Mouse (Mus musculus): ENCODE measurements around the gene Ick. TPM values are rescaled to one million over a fixed set of nuclear protein-coding genes. Genes with fewer than 3 reads are reported as not detected.
A peak's percentile ranks its signal among the peaks of the same experiment; 100 is the strongest.

The Ick gene
- total RNA-seq, 1 experiment from 2014 or later: 20.2 TPM

DNA sequence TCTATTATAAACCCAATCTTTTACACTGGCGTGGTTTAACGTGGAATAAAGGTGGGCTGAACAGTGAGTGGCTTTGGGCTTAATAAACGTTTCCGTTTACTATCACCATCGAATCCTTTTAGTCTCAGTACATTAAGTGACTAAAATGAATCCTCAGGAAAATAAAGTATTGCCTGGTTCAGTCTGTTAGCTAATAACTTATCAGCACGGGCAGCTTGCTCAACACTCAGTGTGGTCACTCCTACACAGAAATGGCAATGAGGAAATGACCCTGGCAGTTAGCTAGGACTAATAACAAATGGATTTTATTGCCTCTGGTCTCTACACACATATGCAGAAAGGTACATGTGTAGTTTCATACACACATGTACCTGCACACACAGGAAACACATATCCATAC, 4.0 kb upstream of the Ick start:
- DNase-seq: peak; percentile 61

DNA sequence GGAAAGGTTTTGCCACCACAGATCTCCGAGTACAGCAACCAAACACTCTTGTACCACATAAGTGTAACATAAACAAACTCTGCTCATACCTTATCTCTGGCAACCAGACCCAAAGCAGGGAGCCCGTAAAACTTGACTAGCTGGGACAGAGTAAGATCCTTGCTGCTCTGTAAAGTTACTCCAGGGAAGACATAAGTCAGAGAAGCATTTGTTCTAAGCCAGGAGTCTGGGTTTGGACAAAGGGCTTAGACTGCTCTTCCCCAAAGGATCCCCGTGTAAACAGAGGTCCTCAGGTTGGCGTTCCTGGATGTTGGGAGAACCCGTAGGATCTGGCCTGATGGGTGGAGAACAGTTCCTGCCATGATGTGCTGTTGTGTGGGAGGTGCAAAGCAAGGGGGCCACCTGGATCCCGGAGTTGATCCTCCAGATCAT, 3.5 kb upstream of the Ick start:
- DNase-seq: no peak

DNA sequence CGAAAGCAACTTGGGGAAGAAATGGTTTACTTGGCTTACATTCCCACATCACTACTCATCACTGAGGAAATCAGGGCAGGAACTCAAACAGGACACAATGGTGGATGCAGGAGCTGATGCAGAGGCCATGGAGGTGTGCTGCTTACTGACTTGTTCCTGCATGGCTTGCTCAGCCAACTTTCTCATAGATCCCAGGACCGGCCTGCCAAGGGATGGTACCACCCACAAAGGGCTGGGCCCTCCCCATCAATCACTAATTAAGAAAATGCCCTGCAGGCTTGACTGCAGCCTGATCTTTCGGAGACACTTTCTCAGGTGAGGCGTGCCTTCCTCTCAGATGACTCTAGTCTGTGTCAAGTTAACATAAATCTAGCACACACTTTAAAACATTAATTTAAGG, 2.2 kb upstream of the Ick start:
- no peak for DNase-seq

DNA sequence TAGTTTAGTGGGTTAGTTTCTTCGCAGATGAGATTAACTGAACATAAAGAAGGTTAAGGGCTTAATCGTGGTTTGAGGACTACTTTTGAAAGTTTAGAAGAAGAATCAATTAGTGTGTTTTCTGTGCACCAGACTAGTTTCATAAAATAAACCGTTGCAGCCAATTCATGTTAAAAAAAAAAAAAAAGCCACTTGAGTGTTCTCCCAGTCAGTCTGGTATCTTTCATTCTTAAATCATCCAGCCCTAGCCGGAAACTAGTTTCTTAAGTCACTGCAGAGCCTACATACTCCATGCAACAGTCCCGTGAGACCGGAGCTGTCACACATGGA, 1.4 kb upstream of the Ick start:
- DNase-seq: no peak

DNA sequence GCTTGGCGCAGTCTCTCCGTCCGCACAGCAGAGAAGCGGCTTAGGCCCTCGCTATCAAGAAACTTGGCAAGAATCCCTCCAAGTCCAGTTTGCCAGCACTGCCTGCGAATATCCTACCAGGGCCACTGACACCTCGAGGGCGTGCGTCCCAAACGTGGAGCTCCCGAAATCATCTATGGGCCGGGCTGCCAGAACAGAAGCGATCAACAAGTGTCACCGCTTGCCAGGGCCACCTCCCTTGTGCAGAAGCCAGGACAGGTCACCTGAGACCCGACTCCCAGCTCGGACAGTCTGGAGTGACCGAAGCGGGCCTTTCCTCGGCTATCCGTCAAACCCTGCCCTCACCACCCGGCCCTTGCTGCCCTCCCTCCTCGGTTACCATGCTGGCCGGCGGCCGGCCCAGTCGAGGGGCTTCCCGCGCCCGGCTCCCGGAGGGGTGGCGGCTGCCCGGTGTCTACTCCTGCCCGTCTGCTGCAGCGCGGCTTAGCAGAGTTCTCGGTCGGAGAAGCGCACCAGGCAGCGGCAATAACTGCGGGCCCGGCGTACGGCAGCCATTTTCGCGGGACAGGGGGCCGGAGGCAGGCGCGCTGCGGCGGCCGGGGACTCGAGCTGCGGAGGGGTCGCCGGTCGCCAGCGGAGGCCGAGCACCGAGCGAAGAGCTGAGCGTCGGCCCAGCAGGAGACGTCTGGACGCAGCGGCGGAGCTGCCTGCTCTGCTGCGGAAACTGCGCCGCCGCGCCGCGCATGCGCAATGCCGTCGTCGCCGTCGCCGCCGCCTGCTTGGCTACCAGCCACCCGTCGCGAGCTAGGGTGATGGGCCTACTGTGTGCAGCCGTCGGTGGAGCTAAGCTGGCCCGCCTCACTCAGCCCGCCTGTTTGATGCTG, 838 bp upstream of the Ick start:
- DNase-seq: peak; percentile 87

DNA sequence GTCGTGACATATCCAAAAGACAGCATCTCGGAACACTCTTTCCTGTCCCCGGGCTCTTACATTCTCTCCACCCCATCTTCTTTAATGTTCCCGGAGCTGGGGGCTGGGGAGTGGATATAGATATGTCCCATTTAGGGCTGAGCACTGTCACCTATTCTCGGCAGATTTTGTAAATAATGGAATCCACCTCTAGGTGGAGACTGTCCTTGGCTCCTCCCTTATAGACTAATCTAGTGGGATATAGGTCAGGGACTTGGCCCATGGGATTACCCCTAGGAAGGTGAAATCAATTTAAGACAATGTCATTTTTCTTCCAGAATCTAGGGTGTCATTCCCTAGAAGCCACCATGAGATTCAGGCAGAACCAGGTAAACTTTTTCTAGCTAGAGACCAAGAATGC, 664 bp downstream of the Ick start:
- DNase-seq: no peak

DNA sequence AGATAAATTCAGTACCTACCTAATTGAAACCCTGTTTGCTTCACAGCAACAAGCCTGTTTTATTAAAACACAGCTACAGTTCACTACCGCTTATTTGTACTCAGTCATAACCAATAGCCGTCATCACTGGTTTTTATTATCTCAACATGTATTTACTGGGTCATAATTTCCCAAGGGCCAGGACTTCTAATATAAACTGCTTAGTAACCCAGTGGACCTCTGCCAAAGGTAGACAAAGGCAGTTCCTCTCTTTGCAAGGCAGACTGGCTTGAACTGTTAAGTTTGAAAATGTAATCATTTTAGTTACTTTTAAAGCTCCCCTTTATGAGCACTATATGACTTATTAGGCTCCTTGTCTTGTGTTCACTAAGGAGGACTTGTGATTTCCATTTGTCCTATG, 2.5 kb downstream of the Ick start:
- DNase-seq: no peak

DNA sequence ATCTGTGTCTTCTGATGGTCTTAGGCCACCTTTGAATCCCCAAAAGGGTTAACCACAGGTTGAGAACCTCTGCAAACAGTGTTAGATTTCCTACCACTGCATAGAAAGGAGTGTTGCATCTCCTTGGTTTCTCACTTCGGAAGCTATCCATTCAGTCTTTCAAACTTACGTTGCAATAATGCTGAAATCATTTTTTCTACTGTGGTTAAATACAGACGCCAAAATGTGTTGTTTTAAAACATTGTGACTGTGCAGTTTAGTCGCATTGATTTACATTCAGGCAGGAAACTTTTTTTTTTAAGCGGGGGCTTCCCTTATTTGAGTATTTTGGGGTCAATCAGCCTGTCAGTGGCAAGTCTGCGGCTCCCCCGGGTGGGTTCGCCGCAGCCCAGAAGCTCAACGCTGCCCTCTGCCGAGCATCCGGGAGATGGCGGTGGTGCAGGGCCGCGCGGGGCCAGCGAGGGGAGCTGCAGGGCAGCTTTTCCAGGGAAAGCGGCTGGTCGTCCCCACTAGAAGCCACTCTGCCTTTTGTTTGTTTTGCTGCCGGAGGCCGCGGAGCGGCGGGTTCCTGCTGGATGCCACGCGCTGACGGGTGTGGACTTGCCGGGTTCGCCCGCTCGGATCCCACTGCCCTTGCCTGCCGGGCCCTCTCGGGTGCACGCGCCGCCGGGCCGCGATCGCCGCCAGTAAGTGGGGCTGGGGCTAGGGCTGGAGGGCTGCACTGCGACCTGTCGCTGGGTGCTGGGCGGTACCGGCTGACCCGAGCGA, 4.0 kb downstream of the Ick start:
- DNase-seq: peak; percentile 95

DNA sequence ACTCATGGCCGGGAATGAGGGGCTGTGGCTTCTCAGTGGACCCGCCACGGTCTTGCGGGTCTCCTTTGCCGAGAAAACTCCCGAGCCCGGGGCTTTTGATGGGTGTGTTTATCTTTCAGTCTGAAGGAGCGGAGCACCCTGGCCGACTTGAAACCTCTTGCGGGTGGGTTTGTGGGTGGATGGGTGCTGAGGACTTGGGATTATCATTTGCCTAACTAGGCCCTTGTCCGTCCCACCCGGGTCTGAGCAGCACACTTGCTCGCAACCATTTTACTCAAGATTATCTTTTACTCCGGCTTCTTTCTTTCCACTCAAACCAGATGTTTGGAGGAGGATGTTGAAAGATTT, 4.5 kb downstream of the Ick start:
- DNase-seq: no peak

DNA sequence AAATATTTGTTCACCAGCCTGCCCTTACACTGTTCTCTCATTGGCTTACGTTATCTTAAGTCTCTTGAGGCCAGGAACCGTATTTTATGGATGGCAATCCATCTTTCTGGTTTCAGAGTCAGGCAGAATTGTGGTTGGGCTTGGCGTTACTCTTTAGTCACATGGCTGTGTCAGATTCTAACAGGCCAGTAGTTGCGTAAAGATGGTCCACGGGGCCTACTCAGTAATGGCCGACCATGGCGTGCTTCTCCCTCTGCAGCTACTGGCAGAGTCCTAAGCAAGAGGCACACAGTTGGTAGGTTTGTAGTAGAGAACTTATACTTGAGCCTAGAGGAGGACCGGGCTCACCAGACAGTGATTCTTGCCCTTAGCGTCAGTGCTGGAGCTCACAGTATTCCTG, 6.8 kb downstream of the Ick start:
- DNase-seq: peak; percentile 23

DNA sequence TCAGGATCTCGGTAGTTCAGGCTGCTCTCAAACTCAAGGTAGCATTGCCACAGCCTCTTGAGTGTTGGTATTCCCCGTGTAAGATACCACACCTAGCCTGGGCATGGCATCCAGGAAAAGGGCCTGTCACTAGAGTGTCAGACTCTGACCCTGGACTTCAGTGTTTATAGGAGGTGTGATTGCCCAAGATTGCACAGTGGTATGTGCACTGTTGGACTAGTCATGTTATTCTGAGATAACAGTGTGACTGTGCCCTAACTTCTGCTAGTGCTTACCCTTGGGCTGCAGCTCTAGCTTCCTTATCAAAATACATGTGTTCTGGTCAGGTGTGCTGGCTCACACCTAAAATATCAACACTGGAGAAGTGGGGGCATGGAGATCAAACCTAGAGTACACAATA, 8.7 kb downstream of the Ick start:
- DNase-seq: no peak

DNA sequence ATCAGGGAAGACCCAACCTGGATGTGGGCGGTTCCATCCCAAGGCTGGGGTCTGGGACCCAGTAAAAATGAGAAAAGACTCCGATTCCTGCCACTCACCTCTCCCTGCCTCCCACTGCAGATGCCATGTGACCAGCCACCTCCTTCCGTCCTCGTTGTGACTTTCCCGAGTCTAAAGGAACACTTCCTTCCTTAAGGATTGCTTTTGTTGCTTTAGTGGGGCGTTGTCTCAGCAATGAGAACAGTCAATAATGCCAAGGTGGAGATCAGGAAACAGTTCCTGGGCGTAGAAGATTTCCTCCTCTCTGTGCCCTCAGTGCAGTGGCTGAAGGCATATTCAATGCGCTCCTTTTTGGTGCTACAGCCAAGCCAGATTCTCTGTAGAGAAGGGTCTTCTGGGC, 12.4 kb downstream of the Ick start:
- DNase-seq: no peak

DNA sequence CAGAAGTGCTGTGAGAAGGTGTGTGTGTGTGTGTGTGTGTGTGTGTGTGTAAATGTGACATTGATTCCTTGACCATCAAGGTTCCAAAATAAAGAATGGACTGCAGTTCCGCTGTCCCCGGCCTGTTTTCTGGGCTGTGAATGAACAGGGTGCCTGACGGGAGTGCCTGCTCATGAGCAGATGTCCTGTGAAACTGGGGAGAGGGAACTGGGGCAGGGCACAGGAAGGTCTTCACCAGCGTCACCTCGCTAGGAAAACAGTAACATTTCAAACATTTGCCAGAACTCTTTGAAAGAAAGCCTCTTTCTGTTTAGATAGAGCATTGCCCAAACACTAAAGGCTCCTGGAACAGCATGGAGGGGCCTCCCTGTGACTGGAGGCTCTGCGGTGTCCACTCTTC, 13.0 kb downstream of the Ick start:
- no peak for DNase-seq

DNA sequence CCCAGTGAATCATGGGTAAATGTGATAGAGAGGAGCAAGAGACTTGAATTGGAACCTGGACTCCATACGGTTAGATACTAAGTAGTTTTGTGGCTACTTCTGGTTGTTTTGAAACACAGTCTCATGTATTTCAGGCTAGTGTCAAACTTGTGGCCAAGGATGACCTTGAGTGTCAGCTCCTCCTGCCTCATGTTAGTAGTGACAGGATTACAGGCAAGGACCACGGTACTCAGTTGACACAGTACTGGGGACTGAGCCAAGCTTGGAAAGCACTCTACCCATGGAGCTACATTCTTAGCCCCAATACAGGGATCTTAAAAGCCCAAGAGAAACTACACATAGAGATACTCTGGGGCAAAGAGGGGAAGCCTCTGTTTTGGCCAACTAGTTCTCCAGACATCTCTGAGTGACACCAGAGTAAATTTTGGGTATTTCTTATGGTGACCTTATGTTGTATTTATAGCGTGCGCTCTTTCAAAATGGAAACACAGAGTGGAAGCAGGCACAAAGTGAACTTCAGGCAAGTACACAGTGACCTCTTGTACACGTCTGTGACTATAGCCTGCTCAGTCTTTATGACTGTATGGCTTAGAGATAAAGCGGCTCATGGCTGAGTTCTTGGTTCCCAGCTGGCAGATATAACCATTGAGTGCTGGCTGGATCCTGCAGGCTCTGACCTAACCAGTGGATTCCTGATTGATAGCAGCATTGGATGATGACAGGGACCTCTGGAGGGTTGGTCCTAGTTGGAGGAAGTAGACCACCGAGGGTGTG, 14.1 kb downstream of the Ick start:
- DNase-seq: no peak

DNA sequence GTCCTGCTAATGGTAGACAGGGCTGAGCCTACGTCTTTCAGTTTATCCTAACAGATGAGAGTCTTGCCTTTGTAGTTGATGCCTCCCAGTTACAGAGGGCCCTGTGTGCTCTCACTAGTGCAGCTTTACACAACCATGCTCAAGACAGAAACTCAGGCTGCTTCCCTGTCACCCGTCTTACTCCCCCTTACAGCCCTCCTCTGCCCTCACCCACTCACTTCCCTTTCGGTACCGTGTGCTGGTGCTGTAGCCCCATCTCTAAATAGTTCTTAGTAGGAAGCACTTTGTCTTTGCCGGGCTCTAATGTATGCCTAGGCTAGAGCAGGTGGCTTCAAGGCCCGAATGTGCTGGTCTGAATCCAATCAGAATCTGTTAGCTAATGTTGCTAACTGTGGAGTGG, 15.3 kb downstream of the Ick start:
- no peak for DNase-seq

DNA sequence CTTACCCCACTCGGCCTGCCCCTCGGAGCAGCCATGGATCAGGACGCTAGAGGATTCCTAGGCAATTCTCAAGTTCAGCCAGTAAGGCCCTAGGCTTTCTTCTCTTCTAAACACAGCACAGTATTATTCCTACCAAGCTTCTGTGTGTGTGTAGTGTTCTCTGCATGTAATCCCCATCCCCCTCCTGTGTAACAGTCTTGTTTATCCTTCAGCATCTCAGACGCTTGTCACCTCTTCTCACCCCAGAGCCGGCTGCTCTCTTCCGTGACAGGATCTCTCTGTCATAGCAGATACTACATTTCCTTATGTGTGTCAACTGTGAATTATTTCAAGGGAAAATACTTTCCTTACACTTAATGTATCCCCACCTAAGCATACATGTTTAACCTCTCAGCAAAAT, 17.0 kb downstream of the Ick start:
- DNase-seq: no peak

DNA sequence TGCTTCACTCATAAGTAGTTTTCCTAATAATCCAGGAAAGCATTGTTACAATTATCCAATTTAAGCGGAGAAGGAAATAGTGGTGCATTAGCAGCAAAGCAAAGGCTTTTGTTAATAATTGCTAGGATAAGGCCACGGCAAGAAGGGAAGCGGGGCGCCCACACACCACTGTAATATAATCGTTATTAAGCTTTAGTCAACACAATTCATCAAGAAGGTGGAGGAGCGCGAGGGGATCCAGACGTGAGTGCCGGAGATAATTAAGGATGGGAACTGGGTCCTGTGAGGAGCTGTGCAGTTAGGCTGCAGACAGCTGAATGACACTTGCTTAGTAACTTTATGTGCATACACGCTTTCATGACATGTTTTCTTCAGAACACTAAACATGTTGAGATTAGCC, 17.7 kb downstream of the Ick start:
- no peak for DNase-seq

DNA sequence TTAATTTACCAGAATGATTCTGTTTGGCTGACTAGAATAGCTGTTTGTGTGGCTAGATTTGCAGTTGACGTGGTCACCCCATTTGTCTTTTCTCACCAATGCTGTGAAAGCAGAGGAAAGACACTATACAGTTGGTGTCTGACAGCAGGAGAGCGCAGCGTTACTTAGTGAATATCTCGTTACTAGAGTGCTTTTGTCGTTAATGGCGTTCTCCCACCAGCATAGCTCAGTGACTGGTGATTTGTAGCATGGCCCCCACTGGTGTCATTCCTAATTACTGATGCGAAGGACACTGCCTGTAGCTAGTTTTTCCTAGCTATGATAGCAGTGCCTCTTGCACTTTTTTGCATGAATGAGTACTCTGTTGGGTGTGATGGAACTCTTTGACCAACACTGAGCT, 26.7 kb downstream of the Ick start:
- DNase-seq: no peak

DNA sequence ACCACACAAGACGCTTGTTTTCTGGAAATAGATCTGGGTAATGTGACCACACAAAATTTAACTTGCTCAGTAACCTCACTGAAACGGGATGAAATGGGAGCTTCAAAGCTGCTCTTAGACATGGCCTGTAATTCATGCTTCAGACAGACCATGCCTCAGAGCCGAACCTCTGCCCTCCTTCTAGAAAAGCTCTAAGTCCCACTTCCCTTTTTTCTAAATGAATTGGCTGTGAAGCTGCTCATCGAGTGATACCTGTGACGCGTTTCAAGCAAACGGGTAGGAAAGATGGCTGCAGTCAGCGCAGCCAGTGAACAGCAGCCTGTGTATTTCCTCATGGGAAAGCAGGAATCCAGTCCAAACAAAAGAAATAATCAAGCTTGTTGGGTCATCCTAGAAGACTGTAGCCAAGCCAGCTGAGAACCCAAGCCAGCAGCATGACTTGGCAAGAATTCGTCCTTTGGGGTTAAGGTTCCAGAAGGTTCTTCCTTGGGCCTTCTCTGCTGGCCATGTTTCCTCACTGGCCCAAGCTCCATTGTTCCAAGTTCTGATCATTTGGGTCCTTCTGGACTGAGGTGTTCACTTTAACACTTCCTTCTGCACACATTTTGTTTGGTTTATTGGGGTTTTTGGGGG, 29.2 kb downstream of the Ick start:
- peak; percentile 31 for DNase-seq

DNA sequence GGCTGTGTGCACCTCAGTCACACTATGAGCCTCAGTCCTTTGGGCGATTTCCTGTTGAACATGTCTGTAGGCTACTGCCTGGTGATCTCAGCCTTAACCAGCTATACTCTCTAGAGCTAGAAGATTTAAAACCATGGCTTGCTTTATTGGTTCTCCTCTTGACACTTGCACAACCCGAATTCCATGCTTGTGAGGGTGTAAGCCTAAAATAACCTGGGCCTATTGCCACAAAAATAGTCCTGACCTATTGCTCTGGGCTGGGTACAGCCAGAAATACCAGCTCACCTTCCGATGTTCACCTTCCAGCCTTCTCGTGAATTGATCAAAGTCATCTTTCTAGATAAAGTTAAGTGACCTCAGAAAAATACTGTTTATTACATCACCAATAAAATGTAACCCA, 30.5 kb downstream of the Ick start:
- DNase-seq: no peak

DNA sequence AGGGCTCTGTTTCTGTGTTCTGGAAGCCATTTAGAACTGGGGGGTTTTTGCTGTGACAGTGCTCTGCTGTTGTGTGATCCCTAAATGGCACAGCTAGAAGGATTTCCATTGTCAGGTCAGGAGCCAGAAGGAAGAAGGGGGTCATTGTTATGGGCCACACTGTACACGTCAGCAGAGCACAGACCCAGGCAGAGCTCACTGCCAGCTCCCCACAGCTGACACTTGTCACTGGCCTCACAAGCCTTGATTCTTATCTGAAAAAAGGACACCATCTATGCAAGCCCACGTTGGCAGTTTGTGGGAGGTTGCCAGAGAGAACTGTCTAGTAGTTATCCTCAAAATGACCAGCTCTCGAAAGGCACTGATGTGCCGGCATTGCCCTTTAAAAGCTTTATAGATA, 37.1 kb downstream of the Ick start:
- DNase-seq: no peak

DNA sequence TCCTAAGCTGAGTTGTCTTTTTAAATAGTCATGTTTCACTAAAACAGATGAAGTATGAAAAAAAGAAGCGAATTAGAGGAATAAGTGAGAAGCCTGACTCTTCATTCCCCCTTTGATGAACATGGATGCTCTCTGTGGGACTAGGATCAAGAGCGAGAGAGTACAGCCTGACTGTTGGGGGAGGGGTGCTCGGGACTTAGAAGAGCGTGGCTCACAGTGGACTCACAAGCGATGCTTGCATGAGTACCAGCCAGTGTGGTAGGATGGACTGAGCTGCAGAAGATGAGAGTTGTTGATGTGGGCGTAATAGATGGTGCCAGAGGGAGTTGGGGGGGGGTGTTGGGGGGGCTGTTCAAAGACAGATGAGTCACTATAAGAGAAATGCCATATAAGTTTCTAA, 37.6 kb downstream of the Ick start:
- DNase-seq: no peak

DNA sequence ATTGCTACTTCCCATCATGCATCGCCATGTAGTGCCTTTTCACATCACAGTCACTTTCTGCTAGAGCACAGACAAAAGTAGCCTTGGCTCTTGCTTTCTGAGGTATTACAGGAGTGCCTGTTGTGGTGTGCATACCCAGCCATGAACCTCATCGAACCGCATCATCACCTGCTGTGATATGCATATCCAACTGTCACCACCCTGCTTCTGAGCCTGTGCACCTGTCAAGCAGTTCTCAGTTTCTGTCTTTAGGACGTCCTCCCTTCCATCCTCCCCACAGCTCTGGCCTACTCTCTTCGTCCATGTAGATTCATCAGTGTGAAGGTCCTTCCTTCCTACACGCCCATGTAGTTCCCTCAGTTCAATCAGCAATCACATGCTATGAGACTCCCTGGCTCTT, 39.2 kb downstream of the Ick start:
- DNase-seq: no peak

All from adrenal gland, postnatal 14 days (tissue).